Mouse (Mus musculus) yolk sac, embryonic 10.5 days (tissue): ENCODE data around the gene Cldn10.

Experiments
- DNase-seq: peaks from one replicate; pipeline ENCODE4 v3.0.0-alpha.2; 2017; ENCODE audit warnings: low spot score

Cldn10 gene

DNA sequence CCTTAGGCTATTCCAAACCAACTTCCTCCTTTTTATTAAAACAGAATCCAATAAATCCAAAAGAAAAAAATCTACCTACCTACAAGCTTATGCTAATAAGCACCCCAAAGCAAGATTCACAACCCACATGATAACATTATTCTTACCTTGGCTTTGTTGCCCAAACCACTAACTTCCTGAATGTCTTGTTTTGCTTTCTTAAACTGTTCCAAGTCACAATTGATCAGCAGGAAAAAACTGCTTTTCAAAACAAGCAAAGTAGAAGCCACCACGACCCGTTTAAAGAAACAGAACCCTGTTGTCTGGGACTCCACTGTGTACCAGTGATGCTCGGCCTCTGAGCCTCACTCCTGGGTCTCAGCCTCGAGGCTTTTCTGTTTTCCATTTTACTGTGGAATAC, 77.2 kb downstream of the Cldn10 start:
- no peak for DNase-seq

GRCm38 (mm10) chr14:118866014-118866811, 78.5 kb downstream of the Cldn10 start:
- no peak for DNase-seq

GRCm38 (mm10) chr14:118867366-118867765, 79.7 kb downstream of the Cldn10 start:
- DNase-seq = peak; percentile 20

DNA sequence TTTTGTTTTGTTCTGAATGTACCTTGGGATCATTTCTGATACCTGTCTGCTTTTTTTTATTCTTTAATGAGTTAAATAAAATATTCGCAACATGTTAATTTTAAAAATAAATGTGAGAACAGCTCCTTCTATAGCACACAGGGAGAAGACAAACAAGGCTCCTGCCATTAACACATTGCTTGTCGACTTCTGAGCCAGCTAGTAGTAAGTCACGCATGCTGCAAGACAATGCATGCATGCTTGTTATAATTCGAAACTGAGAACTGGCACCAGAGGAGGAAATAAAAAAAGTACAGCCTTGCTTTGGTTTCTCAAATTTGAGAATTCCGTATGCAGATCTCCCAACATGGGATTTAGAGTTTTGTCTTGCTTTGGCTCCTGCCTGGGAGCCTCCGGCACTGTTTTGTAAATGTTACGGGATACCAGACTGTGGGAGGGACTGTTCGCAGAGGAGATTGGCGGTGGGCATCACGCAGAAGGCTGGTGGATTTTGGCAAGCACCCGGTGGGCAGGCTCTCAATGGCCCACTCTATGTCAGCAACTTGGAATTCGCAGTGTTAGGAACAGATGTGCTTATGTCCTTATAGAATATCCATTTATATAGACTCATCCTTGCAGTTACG, 80.5 kb downstream of the Cldn10 start:
- DNase-seq = no peak

GRCm38 (mm10) chr14:118869712-118870111, 82.0 kb downstream of the Cldn10 start:
- no peak for DNase-seq

DNA sequence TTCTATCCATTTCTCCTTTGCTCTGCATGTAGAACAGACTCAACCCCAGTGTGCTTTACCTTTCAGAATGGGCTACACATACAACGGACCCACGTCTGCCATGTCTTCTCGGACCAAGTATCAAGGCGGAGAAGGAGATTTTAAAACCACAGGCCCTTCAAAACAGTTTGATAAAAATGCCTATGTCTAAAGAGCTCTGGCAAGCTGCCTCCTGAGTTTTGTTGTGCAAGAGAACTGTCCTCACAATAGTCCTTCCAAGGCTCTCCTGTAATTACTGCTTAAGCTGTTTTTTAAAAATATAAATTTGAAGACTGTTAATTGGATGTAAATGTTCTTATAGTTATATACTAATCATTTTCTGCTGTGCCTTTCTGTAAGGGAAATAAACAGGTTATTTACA, 86.4 kb downstream of the Cldn10 start:
- no peak for DNase-seq

DNA sequence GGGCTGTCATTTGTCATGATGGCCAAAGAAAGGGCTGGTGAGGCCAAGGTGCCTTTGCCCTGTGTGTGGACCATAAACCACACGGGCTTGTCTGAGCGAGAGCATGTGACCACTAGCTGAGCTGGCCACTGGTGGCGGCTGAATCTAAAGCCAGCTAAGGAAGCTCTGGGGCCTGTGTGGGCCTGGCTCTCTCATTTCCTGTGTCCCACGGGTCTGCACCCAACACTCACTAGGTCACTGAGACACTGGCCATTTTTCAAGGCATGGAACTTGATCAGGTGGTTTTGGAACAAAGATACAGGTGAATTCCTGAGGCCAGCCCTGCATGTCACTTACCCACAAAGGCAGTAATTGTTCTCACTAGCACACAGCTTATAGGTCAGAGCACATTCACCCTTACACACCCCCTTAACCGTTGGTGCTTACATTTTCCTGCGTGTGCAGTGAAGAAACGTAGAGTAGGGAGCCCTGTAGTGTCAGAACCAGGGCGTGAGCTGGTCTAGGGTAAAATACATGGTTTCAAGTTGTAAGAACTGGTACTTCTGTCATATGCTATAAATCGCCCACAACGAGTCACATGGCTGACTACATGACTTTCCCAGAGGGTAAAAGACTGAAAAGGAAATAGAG, 87.2 kb downstream of the Cldn10 start:
- DNase-seq = no peak

- DNase-seq = no peak
Measured at GRCm38 (mm10) chr14:118878346-118878910, 90.7 kb downstream of the Cldn10 start.

DNA sequence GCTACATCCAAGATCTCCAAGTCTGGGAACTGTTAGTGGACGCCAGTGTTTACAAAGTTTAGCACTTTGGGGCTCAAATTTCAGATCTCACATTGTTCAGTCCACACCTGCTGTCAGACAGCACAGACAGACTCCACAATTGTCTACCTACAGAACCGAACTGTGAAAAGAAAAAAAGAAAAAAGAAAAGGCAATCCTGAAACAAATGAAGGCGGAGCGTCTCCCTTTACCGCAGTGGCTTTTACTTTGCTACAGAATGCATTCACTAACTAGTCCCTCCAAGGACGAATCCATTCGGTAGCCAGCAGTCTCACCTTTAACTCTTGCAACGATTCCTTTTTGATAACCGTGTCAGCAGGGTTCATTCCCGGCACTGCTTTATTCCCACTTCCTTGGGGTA, 93.0 kb downstream of the Cldn10 start:
- DNase-seq = no peak

GRCm38 (mm10) chr14:118883344-118884249, 95.9 kb downstream of the Cldn10 start:
- no peak for DNase-seq

DNA sequence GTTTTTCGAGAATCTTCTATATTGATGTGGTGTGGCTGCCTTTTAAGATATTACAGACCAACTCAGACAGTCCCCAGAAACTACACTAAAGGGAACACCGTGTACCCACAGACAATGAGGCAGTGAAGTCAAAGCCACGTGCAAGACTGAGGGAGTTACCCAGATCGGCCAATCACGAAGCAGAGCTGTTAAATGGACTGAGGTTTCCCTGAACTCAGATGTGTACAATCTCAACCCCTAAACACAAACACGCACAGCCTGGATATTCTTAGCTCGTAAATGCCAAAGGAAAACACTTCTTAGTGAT, 96.5 kb downstream of the Cldn10 start:
- no peak for DNase-seq

DNA sequence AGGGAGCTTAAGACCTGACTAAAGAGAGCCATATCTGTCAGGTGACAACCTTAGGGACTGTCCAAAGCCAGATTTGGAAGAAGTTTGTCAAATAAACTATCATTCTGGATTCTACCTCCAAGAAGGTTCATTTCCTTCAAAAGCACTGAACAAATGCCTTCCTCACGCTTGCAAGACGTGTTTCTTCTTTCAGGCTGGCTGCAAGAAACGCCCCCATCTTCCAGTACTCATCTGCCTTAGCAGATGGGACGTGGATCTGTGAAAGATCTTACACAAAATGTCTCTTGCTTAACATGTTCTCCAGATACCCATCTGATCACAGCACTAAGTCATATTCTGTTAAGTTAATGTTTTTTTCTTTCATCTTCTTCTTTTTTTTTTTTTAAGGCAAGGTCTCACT, 102.4 kb downstream of the Cldn10 start:
- DNase-seq = no peak

GRCm38 (mm10) chr14:118895228-118895627, 107.5 kb downstream of the Cldn10 start:
- DNase-seq = no peak

DNA sequence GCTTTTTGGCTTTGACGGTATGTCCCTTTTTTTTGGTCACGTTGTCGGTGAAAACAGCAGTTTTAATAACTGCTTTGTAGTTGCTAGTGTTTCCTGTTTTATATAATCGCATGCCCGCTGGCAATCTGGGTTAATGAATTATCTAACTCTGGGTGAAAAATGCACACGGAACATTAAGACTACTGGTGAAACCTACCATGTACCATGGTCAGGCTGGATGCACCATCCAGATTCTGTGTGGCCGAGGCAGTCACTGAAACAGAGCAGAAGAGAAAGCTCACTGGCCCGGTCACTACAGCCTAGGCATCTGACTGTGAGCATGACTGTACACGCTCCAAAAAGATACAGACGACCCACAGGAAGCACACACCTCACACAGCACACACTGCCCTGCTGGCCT, 107.9 kb downstream of the Cldn10 start:
- DNase-seq = no peak

DNA sequence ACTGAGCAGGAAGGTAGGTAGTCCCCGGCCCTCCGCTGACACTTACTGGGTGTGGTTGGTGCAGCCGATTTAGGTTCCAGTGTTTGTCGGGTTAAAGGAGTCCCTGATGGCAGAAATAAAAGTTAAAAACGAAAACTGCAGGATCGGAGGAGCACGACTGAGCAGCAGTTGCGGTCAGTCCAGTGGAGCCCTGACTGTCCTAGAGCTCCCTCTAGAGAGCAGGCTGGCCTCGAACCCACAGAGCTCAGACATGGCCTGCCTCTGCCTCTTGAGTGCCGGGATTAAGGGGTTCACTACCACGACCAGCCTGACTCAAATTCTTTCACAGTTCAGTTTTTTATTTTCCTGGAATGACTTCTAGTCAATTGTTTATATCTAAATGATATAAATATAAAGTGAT, 112.2 kb downstream of the Cldn10 start:
- DNase-seq = no peak

- DNase-seq = no peak
Measured at GRCm38 (mm10) chr14:118900911-118901310, 113.2 kb downstream of the Cldn10 start.

DNA sequence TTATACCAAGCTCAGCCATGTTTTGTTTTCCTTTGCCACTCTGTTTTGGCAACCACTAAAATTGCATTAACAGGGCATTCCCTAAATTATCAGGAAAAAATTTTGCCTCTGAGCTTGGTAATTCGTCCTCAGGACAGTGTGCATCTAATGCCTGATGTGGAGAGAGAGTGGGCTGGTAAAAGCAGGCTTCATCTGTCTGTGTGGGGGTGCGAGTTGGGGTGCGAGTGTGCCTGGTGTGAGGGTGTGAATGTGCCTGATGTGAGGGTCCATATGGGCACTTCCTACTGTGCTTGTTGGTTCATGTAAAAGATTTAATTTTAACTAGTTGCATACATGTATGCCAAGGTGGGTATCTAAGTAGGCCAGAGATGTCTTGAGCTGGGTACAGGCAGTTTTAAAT, 115.7 kb downstream of the Cldn10 start:
- DNase-seq = no peak

- no peak for DNase-seq
Measured at GRCm38 (mm10) chr14:118903867-118904562, 116.3 kb downstream of the Cldn10 start.

GRCm38 (mm10) chr14:118907592-118907991, 119.9 kb downstream of the Cldn10 start:
- DNase-seq = no peak

DNA sequence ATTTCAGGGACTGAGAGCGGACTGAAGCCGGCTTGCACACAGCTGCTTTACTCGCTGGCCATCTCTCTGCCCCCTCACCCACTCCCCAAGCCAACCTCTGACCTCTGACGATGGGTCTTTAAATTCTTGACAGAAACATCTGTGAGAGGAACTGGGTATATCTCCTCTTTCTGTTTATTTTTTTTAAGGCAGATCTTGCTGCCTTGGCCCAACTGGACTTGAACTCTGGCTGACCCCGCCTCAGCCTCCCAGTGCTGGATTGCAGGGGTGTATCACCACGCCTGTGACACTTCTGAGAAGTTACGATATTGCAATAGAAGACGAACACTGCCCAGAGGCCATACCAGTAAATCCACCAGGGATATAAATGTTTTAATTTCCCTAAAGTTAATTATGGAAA, 122.2 kb downstream of the Cldn10 start:
- DNase-seq = peak; percentile 32
